Comparison of ENCODE assay signal across 10 mouse cellular contexts in genomic region chr10:59977715-59978343, GRCm38 (mm10). TPM values are rescaled to one million over a fixed set of nuclear protein-coding genes. Genes with fewer than 3 reads are reported as not detected.
DNase-seq lines count a peak whose midpoint lies in the region; ATAC-seq and TF ChIP-seq lines count a peak whose summit lies in the region.
"Had no signal": no experiment of that assay in that cellular context is flagged by ENCODE, and none has a peak within 500 bp of the region (broad histone marks: within the 10 kb centered on the region; RNA-seq: fewer than 3 reads in every experiment).

No protein-coding gene starts in this region.

- H3K27me3 ChIP-seq in cerebellum, adult 2 months (ENCODE audit: control insufficient read depth, insufficient read depth, low read length): no peaks in the 10 kb centered on the region
- no peaks in the 10 kb centered on the region for H3K27me3 ChIP-seq in lung, postnatal 0 days (replicated peaks; ENCODE audit: insufficient read depth, low read length)
- H3K27me3 ChIP-seq in hindbrain, embryonic 13.5 days: no peaks in the 10 kb centered on the region
- H3K27me3 ChIP-seq: liver, embryonic 13.5 days had no signal

- no peak overlapping the region for H3K9ac ChIP-seq in lung, postnatal 0 days (replicated peaks; ENCODE audit: low read depth)
- no peak overlapping the region for H3K9ac ChIP-seq in hindbrain, embryonic 13.5 days
- H3K9ac ChIP-seq: liver, embryonic 13.5 days had no signal

- 0 out of 2 replicates have a peak, but pooled peaks have one; percentile 15 for TF ChIP-seq EP300 in lung, postnatal 0 days (IDR thresholded peaks at IDR 0.05)

- no peak for TF ChIP-seq CTCF in cerebellum, adult 2 months (IDR thresholded peaks at IDR 0.05; ENCODE audit: borderline replicate concordance, insufficient read depth, low read depth, low read length)
- no peak for TF ChIP-seq CTCF in lung, postnatal 0 days (IDR thresholded peaks at IDR 0.05)
- TF ChIP-seq CTCF in olfactory bulb, adult 2 months (IDR thresholded peaks at IDR 0.05; ENCODE audit: insufficient read depth, low read depth, low read length): no peak

- intact Hi-C loops in left cerebral cortex, postnatal 36 days (cut with DNase I): no loop called here

- no peaks in the 10 kb centered on the region for H3K36me3 ChIP-seq in lung, postnatal 0 days (ENCODE audit: insufficient read depth, low read length)
- H3K36me3 ChIP-seq in hindbrain, embryonic 13.5 days: no peaks in the 10 kb centered on the region
- H3K36me3 ChIP-seq: liver, embryonic 13.5 days had no signal

- peaks cover 15% of the 10 kb centered on the region for H3K4me1 ChIP-seq in cerebellum, adult 2 months (ENCODE audit: control insufficient read depth, insufficient read depth, low read length)
- H3K4me1 ChIP-seq in lung, postnatal 0 days (ENCODE audit: insufficient read depth, low read depth, low read length): peaks cover 40% of the 10 kb centered on the region
- peaks cover 46% of the 10 kb centered on the region for H3K4me1 ChIP-seq in hindbrain, embryonic 13.5 days (replicated peaks)
- H3K4me1 ChIP-seq in olfactory bulb, adult 2 months (ENCODE audit: control insufficient read depth, insufficient read depth, low read length): peaks cover 49% of the 10 kb centered on the region

- no peak overlapping the region for H3K4me2 ChIP-seq in lung, postnatal 0 days (replicated peaks; ENCODE audit: low read depth, low read length)
- H3K4me2 ChIP-seq in hindbrain, embryonic 13.5 days: no peak overlapping the region
- H3K4me2 ChIP-seq: liver, embryonic 13.5 days had no signal

- DNase-seq in cerebellum, adult 2 months: no peak
- no peak for DNase-seq in cerebellum, adult 18-20 months
- no peak for DNase-seq in lung, postnatal 0 days (ENCODE audit: low spot score)
- no peak for DNase-seq in lung, postnatal 10 days
- DNase-seq in left cerebral cortex, postnatal 36 days (ENCODE audit: low spot score in 2 of 2): no peak
- DNase-seq: gastrocnemius, postnatal 25 days; liver, embryonic 13.5 days had no signal

- ATAC-seq in lung, postnatal 0 days: no peak
- ATAC-seq in hindbrain, embryonic 13.5 days (ENCODE audit: low FRiP score): no peak
- ATAC-seq in monocyte, adult 5-6 weeks (replicated peaks; ENCODE audit: insufficient number of reproducible peaks, low FRiP score, low TSS enrichment, poor library complexity, severe bottlenecking): no peak

- peak overlapping the region; percentile 89; the same call in 1 of the 2 replicates for H3K27ac ChIP-seq in cerebellum, adult 2 months (ENCODE audit: insufficient read depth, low read length)
- peak overlapping the region; percentile 91 for H3K27ac ChIP-seq in lung, postnatal 0 days (ENCODE audit: low read length)
- H3K27ac ChIP-seq in hindbrain, embryonic 13.5 days: peak overlapping the region; percentile 74
- H3K27ac ChIP-seq in olfactory bulb, adult 2 months (ENCODE audit: insufficient read depth, low read depth, low read length): peak overlapping the region; percentile 94
- H3K27ac ChIP-seq: liver, embryonic 13.5 days had no signal

- no peak overlapping the region for H3K4me3 ChIP-seq in cerebellum, adult 2 months (replicated peaks; ENCODE audit: insufficient read depth, low read depth, low read length)
- H3K4me3 ChIP-seq in lung, postnatal 0 days (ENCODE audit: low read depth, low read length): no peak overlapping the region
- no peak overlapping the region for H3K4me3 ChIP-seq in hindbrain, embryonic 13.5 days
- no peak overlapping the region for H3K4me3 ChIP-seq in olfactory bulb, adult 2 months (ENCODE audit: insufficient read depth, low read depth, low read length)
- H3K4me3 ChIP-seq: liver, embryonic 13.5 days had no signal

- TF ChIP-seq POLR2A in cerebellum, adult 2 months (IDR thresholded peaks at IDR 0.05; ENCODE audit: borderline replicate concordance, insufficient read depth, low read length): no peak
- TF ChIP-seq POLR2A in olfactory bulb, adult 2 months (IDR thresholded peaks at IDR 0.05; ENCODE audit: insufficient read depth, low read depth, low read length): no peak

- no peaks in the 10 kb centered on the region for H3K9me3 ChIP-seq in lung, postnatal 0 days (ENCODE audit: low read length)
- H3K9me3 ChIP-seq in hindbrain, embryonic 13.5 days: no peaks in the 10 kb centered on the region
- H3K9me3 ChIP-seq: liver, embryonic 13.5 days had no signal

- WGBS in cerebellum, adult 2 months: 81% methylated on average over 5 of the region's 5 CpGs
- 86% methylated on average over 5 of the region's 5 CpGs for WGBS in lung, postnatal 0 days
- WGBS in hindbrain, embryonic 13.5 days: 90% methylated on average over 5 of the region's 5 CpGs
- WGBS in olfactory bulb, adult 2 months: 78% methylated on average over 5 of the region's 5 CpGs

RNA-seq across cellular contexts. Expression of gene Ascc1, which starts 24.8 kb away (rescaled TPM):
- 25.4 and 28.8 TPM in 2 replicates for polyA plus RNA-seq in cerebellum, adult 2 months (2012; rRNA removed)
- polyA plus RNA-seq in lung, postnatal 0 days (2015; fragmentation: Nextera tagmentation; extraction: Ambion mirVana): 47.2 and 50.0 TPM in 2 replicates
- polyA plus RNA-seq in hindbrain, embryonic 13.5 days (2015; fragmentation: Nextera tagmentation; extraction: Ambion mirVana): 47.1 and 47.5 TPM in 2 replicates
- polyA plus RNA-seq in olfactory bulb, adult 2 months (2012; ENCODE audit: insufficient read depth, insufficient read length, low replicate concordance, missing spikeins): not detected in 2 replicates
- 13.0 to 19.4 TPM (median 18.4 TPM) in 3 replicates for total RNA-seq in monocyte, adult 5-6 weeks (2017)
- total RNA-seq in left cerebral cortex, postnatal 36 days (2021): 10 to 100 TPM; 16.2 to 17.4 TPM

RNA-seq across cellular contexts. Expression of gene Anapc16, which starts 25.1 kb away (rescaled TPM):
- 93.2 and 95.5 TPM in 2 replicates for polyA plus RNA-seq in cerebellum, adult 2 months (2012; rRNA removed)
- 105 and 117 TPM in 2 replicates for polyA plus RNA-seq in lung, postnatal 0 days (2015; fragmentation: Nextera tagmentation; extraction: Ambion mirVana)
- 127 and 134 TPM in 2 replicates for polyA plus RNA-seq in hindbrain, embryonic 13.5 days (2015; fragmentation: Nextera tagmentation; extraction: Ambion mirVana)
- not detected in 2 replicates for polyA plus RNA-seq in olfactory bulb, adult 2 months (2012; ENCODE audit: insufficient read depth, insufficient read length, low replicate concordance, missing spikeins)
- total RNA-seq in monocyte, adult 5-6 weeks (2017): 69.0 to 89.0 TPM (median 82.7 TPM) in 3 replicates
- 10 to 100 TPM; 62.0 to 66.6 TPM for total RNA-seq in left cerebral cortex, postnatal 36 days (2021)

RNA-seq across cellular contexts. Expression of gene Ddit4, which starts 26.2 kb away (rescaled TPM):
- polyA plus RNA-seq in cerebellum, adult 2 months (2012; rRNA removed): 48.3 and 53.9 TPM in 2 replicates
- polyA plus RNA-seq in lung, postnatal 0 days (2015; fragmentation: Nextera tagmentation; extraction: Ambion mirVana): 21.2 and 28.1 TPM in 2 replicates
- polyA plus RNA-seq in hindbrain, embryonic 13.5 days (2015; fragmentation: Nextera tagmentation; extraction: Ambion mirVana): 64.8 and 69.6 TPM in 2 replicates
- polyA plus RNA-seq in olfactory bulb, adult 2 months (2012; ENCODE audit: insufficient read depth, insufficient read length, low replicate concordance, missing spikeins): 264 TPM in 1 of 2 replicates, not detected in the other
- 29.5 to 34.2 TPM (median 34.2 TPM) in 3 replicates for total RNA-seq in monocyte, adult 5-6 weeks (2017)
- total RNA-seq in left cerebral cortex, postnatal 36 days (2021): 10 to 100 TPM; 33.5 to 58.5 TPM

Comparison
In these comparisons a context has a peak if more than half of its experiments do, and no peak if none do; other contexts are left out.
1. RNA of gene Ascc1, which starts 24.8 kb away (polyA plus RNA-seq): 47.2 to 50.0 TPM in lung, postnatal 0 days, 47.1 to 47.5 TPM in hindbrain, embryonic 13.5 days and 25.4 to 28.8 TPM in cerebellum, adult 2 months; not detected in olfactory bulb, adult 2 months; every median in the first group is over 10 times any median in the second.
2. Peak in every context shown above with its lines, with median percentiles within 50 percentile points of each other: H3K27ac ChIP-seq.